Mouse (Mus musculus) ES-Bruce4 (cell line): ENCODE data around the gene Ywhag. TPM values are rescaled to one million over a fixed set of nuclear protein-coding genes. Genes with fewer than 3 reads are reported as not detected.

Source experiments
- H3K27ac ChIP-seq: 2 replicates; pipeline ENCODE4 v1.5.1; 2012; ENCODE audit warnings: low read length, inconsistent platforms; ENCODE audit not compliant: insufficient read depth
- H3K27me3 ChIP-seq: 2 replicates; pipeline ENCODE4 v1.6.1; 2012; ENCODE audit warnings: mild to moderate bottlenecking, low read length, inconsistent platforms; ENCODE audit not compliant: control insufficient read depth, poor library complexity, insufficient read depth, severe bottlenecking
- H3K36me3 ChIP-seq: 2 replicates; pipeline ENCODE4 v1.6.1; 2012; ENCODE audit warnings: inconsistent platforms, mild to moderate bottlenecking, low read length, moderate library complexity; ENCODE audit not compliant: control insufficient read depth, poor library complexity, insufficient read depth, severe bottlenecking
- H3K4me1 ChIP-seq: one replicate; pipeline ENCODE4 v1.8.1; 2011; ENCODE audit warnings: low read length; ENCODE audit not compliant: control insufficient read depth, insufficient read depth
- H3K4me3 ChIP-seq: 2 replicates; pipeline ENCODE4 v1.5.1; 2011; ENCODE audit warnings: low read depth, mild to moderate bottlenecking, low read length
- H3K9ac ChIP-seq: 2 replicates; pipeline ENCODE4 v1.6.1; 2012; ENCODE audit warnings: low read depth, mild to moderate bottlenecking, inconsistent platforms; ENCODE audit not compliant: poor library complexity, severe bottlenecking
- H3K9me3 ChIP-seq: replicated peaks from 2 replicates; pipeline ENCODE4 v1.6.1; 2012; ENCODE audit warnings: mild to moderate bottlenecking, low read length, inconsistent platforms; ENCODE audit not compliant: control insufficient read depth, poor library complexity, insufficient read depth, severe bottlenecking
- CTCF ChIP-seq: IDR thresholded peaks from one replicate; pipeline ENCODE4 v1.8.1; 2011; ENCODE audit warnings: low read depth, low read length
- EP300 ChIP-seq: IDR thresholded peaks from 2 replicates; pipeline ENCODE4 v1.6.1; 2011; ENCODE audit warnings: low read depth, low read length; ENCODE audit not compliant: insufficient read depth
- POLR2A ChIP-seq: IDR thresholded peaks from one replicate; pipeline ENCODE4 v1.8.1; 2011; ENCODE audit warnings: low read length; ENCODE audit not compliant: insufficient read depth
- polyA plus RNA-seq: library from polyadenylated mRNA; stranded (reverse); fragments of >200 nt; gene quantifications from 2 replicates; pipeline ENCODE4 v1.2.4, GENCODE M21; 2011; ENCODE audit warnings: low read depth; ENCODE audit not compliant: missing spikeins, insufficient read depth, insufficient read length

Ywhag gene
- polyA plus RNA-seq, 1 experiment, result 372 TPM

GRCm38 (mm10) chr5:135914156-135914555 is 20.3 kb downstream of the Ywhag start:
- Histone ChIP-seq H3K27me3 (no peaks in the 10 kb centered on the region), H3K9me3 (no peaks in the 10 kb centered on the region), H3K36me3 (peaks cover 56% of the 10 kb centered on the region)

GRCm38 (mm10) chr5:135913201-135913600 is 21.2 kb downstream of the Ywhag start:
- Histone ChIP-seq H3K4me3 (no peak overlapping the region), H3K27ac (no peak overlapping the region), H3K27me3 (no peaks in the 10 kb centered on the region), H3K9me3 (no peaks in the 10 kb centered on the region), H3K36me3 (peaks cover 55% of the 10 kb centered on the region), H3K9ac (no peak overlapping the region), H3K4me1 (peaks cover 5% of the 10 kb centered on the region)
- TF ChIP-seq EP300 (no peak), CTCF (no peak), POLR2A (no peak)

More at GRCm38 (mm10) chr5:135914156-135914555, 20.3 kb downstream of the Ywhag start:
- no peak overlapping the region for H3K27ac ChIP-seq
- no peak overlapping the region for H3K9ac ChIP-seq
- peaks cover 6% of the 10 kb centered on the region for H3K4me1 ChIP-seq
- TF ChIP-seq EP300 (no peak), POLR2A (no peak), CTCF (no peak)
- H3K4me3 ChIP-seq, result no peak overlapping the region

- Histone ChIP-seq H3K9me3 (no peaks in the 10 kb centered on the region), H3K36me3 (peaks cover 58% of the 10 kb centered on the region), H3K4me3 (no peak overlapping the region), H3K4me1 (peaks cover 7% of the 10 kb centered on the region), H3K27ac (no peak overlapping the region), H3K9ac (no peak overlapping the region), H3K27me3 (no peaks in the 10 kb centered on the region)
- TF ChIP-seq POLR2A (no peak), CTCF (no peak), EP300 (no peak)
These were observed 22.7 kb downstream of the Ywhag start for GRCm38 (mm10) chr5:135911633-135912220.

- Histone ChIP-seq H3K9ac (no peak overlapping the region), H3K4me3 (no peak overlapping the region), H3K27ac (no peak overlapping the region), H3K36me3 (peaks cover 61% of the 10 kb centered on the region), H3K27me3 (no peaks in the 10 kb centered on the region), H3K9me3 (no peaks in the 10 kb centered on the region), H3K4me1 (peaks cover 4% of the 10 kb centered on the region)
- TF ChIP-seq POLR2A (no peak), CTCF (no peak), EP300 (no peak)
These were observed 23.6 kb downstream of the Ywhag start for GRCm38 (mm10) chr5:135910813-135911212.

- Histone ChIP-seq H3K9ac (no peak overlapping the region), H3K36me3 (peaks cover 61% of the 10 kb centered on the region), H3K27ac (no peak overlapping the region), H3K27me3 (no peaks in the 10 kb centered on the region), H3K4me3 (no peak overlapping the region), H3K9me3 (no peaks in the 10 kb centered on the region), H3K4me1 (peaks cover 2% of the 10 kb centered on the region)
- TF ChIP-seq POLR2A (no peak), EP300 (no peak), CTCF (no peak)
These were observed 24.8 kb downstream of the Ywhag start for GRCm38 (mm10) chr5:135909646-135910045.

- Histone ChIP-seq H3K4me1 (peaks cover 2% of the 10 kb centered on the region), H3K27ac (no peak overlapping the region), H3K9me3 (no peaks in the 10 kb centered on the region), H3K36me3 (peaks cover 59% of the 10 kb centered on the region), H3K4me3 (no peak overlapping the region; the same call in 1 of the 2 replicates), H3K9ac (no peak overlapping the region), H3K27me3 (no peaks in the 10 kb centered on the region)
- TF ChIP-seq CTCF, result no peak
These were observed 25.4 kb downstream of the Ywhag start for GRCm38 (mm10) chr5:135908989-135909388.
